Mouse (Mus musculus): ENCODE results near the gene Snx20. TPM values are rescaled to one million over a fixed set of nuclear protein-coding genes. Genes with fewer than 3 reads are reported as not detected.

The Snx20 gene
- 1.0 and 1.2 TPM in 2 replicates for polyA plus RNA-seq (2014; fragmentation: Nextera tagmentation; extraction: Ambion mirVana)

DNA sequence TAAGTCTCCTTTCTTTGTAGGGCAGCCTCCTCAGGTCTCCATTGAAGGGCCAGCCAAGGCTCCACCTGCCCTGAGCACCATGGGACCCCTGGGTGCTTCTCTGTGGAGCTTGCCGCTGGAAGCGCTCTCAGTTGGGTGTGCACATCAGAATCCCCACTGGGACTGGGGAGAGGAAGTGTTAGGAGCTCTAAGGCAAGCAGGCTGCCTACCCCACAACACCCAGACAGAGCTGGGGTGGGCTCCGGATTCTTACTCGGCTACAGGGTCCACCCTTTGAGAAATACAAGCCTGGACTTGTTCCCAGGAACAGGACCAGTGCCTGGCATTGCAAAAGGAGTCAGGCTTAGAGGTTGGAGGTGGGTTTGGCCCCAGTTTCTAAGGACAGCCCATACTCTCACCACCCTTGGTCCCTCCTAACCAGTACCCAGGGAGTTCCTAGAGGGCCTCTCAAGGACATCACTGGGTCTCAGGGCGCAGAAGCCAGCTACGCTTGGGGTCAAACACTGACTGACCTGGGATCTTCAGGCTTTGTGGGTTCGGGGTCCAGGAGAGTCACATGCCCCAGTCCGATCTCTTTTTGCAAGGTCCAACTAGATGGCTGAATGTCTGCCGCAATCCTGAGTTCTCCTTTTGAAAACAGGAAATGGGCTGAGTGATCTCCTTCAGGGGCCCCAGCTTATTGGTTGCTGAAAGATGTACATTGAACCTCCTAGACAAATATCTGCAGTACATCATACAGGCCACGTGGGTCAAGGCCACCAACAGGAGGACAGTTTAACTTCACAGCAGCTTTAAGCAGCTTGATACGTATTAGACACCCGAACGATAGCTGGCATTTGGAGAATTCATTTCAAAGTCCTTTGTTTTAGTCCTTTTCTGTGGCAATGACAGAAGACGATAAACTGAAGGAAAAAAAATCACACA, at the start of gene Snx20:
Snx20 (minus strand) TSS at position 655 of the 924 bp plus-strand sequence.
- no peak within 1 kb of the TSS for H3K4me2 ChIP-seq (ENCODE audit: low read depth, low read length)
- H3K36me3 ChIP-seq (ENCODE audit: control insufficient read depth, insufficient read depth, low read length): no peaks in the 10 kb centered on the region
- H3K27ac ChIP-seq (ENCODE audit: low read depth, low read length): no peak within 1 kb of the TSS
- no peaks in the 10 kb centered on the region for H3K27me3 ChIP-seq (ENCODE audit: control insufficient read depth, insufficient read depth, low read length)
- H3K4me3 ChIP-seq (ENCODE audit: low read depth, low read length): no peak within 1 kb of the TSS
- H3K9ac ChIP-seq (replicated peaks; ENCODE audit: low read depth, low read length): no peak within 1 kb of the TSS
- H3K9me3 ChIP-seq (ENCODE audit: control insufficient read depth, low read length): no peaks in the 10 kb centered on the region
- ATAC-seq (ENCODE audit: low read depth): no peak
- H3K4me1 ChIP-seq (ENCODE audit: control insufficient read depth, insufficient read depth, low read length): no peaks in the 10 kb centered on the region
- 81% methylated on average over 14 of the region's 14 CpGs for WGBS

DNA sequence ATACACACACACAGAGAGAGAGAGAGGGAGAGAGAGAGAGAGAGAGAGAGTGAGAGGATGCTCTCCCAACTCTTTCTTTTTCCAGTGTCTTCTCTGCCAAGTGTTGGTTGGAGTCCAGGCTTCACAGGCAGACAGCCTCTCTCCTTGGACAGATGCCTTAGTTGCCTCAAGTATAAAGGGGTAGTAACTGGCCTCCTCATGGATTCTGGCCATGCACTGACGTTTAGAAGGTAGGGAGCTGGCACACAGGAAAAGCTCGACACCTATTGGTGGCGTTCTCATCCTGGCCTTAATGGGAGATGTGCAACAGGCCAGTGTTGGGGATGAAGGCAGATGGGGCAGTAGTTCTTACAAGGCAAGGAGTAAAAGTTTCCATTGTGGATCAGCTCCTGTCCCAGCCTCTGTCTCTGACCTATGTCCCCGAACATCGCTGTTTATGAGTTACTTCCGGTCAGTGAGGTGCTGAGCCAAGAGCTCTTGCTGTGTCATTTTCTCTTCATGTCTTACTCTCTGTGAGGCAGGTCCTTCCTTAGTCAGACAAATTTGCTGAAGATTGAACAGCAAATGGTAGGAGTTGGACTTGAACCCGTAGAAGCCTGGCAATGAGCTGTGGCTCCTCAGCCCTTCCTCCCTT, 47.8 kb upstream of the Snx20 start:
- Histone ChIP-seq H3K36me3 (ENCODE audit: control insufficient read depth, insufficient read depth, low read length) (no peaks in the 10 kb centered on the region), H3K4me2 (ENCODE audit: low read depth, low read length) (no peak overlapping the region)
- 89% methylated on average over 7 of the region's 7 CpGs for WGBS

DNA sequence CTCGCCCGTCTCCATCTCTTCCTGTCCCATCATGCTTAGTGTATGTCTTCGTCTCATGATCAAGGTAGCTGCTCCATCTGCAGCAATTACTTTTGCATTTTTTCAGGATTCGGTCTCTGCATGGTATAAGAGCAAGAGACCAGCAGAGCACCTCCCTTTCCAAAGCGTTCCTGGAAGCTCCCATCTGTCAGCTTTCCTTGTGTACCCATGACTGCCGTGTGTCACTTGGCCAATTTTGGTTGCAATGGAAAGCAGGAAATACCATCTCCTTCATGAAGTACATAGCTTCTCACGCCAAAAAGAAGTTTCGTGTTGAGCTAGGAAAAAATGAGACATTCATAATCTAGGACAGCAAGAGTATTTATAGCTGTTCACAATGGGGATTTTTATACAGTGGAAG, 45.1 kb upstream of the Snx20 start:
- Histone ChIP-seq H3K9ac (replicated peaks; ENCODE audit: low read depth, low read length) (no peak overlapping the region), H3K36me3 (ENCODE audit: control insufficient read depth, insufficient read depth, low read length) (no peaks in the 10 kb centered on the region), H3K4me3 (ENCODE audit: low read depth, low read length) (no peak overlapping the region), H3K4me1 (ENCODE audit: control insufficient read depth, insufficient read depth, low read length) (no peaks in the 10 kb centered on the region), H3K27me3 (ENCODE audit: control insufficient read depth, insufficient read depth, low read length) (no peaks in the 10 kb centered on the region), H3K27ac (ENCODE audit: low read depth, low read length) (no peak overlapping the region), H3K4me2 (ENCODE audit: low read depth, low read length) (no peak overlapping the region), H3K9me3 (ENCODE audit: control insufficient read depth, low read length) (no peaks in the 10 kb centered on the region)
- ATAC-seq (ENCODE audit: low read depth): no peak
- 93% methylated on average over 8 of the region's 8 CpGs for WGBS

More for the DNA sequence above, 47.8 kb upstream of the Snx20 start:
- Histone ChIP-seq H3K27ac (ENCODE audit: low read depth, low read length) (no peak overlapping the region), H3K9ac (replicated peaks; ENCODE audit: low read depth, low read length) (no peak overlapping the region), H3K4me1 (ENCODE audit: control insufficient read depth, insufficient read depth, low read length) (no peaks in the 10 kb centered on the region), H3K9me3 (ENCODE audit: control insufficient read depth, low read length) (no peaks in the 10 kb centered on the region), H3K4me3 (ENCODE audit: low read depth, low read length) (no peak overlapping the region), H3K27me3 (ENCODE audit: control insufficient read depth, insufficient read depth, low read length) (no peaks in the 10 kb centered on the region)
- ATAC-seq (ENCODE audit: low read depth): no peak

DNA sequence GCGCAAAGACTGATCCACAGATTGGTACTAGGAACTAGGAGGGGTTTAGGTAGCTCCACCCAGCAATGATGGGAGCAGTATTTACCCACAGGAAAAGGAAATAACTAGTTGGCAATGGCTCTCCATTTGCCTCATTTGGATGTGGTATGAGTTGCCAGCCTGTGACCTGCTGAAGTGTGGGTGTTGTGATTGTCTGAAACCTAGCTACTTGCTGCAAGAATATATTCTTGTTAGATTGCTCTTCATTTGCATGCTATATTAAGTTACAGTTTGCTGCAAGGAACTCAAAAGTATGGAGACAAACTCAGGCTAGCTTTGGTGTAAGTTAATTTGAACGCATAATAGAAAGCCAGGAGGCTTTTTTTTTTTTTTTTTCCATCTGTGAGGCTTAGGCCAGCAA, 44.6 kb upstream of the Snx20 start:
- no peak for ATAC-seq (ENCODE audit: low read depth)
- Histone ChIP-seq H3K4me1 (ENCODE audit: control insufficient read depth, insufficient read depth, low read length) (no peaks in the 10 kb centered on the region), H3K9me3 (ENCODE audit: control insufficient read depth, low read length) (no peaks in the 10 kb centered on the region), H3K4me2 (ENCODE audit: low read depth, low read length) (no peak overlapping the region), H3K4me3 (ENCODE audit: low read depth, low read length) (no peak overlapping the region), H3K27me3 (ENCODE audit: control insufficient read depth, insufficient read depth, low read length) (no peaks in the 10 kb centered on the region), H3K27ac (ENCODE audit: low read depth, low read length) (no peak overlapping the region), H3K36me3 (ENCODE audit: control insufficient read depth, insufficient read depth, low read length) (no peaks in the 10 kb centered on the region), H3K9ac (replicated peaks; ENCODE audit: low read depth, low read length) (no peak overlapping the region)
- WGBS: 94% methylated on average over 2 of the region's 2 CpGs

DNA sequence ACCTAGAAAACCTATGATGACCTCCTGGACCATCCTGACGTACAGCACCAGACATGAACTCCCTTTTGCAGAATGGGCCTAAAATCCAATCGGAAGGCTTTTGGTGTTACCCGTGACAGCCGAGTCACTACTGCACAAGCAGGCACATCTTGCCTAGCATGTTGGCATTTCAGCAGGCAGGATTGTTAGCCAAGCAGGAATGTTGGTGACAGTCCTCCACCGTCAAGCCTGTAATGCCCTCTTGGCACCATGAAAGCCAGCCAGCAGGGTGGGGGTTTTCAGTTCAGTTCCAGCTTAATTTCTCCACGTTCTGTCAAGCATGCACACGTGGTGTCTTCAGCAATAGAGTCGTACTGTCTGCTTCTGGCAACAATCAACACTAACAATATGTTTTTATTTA, 41.1 kb upstream of the Snx20 start:
- no peak overlapping the region for H3K9ac ChIP-seq (replicated peaks; ENCODE audit: low read depth, low read length)
- H3K4me2 ChIP-seq (ENCODE audit: low read depth, low read length): no peak overlapping the region
- H3K27me3 ChIP-seq (ENCODE audit: control insufficient read depth, insufficient read depth, low read length): no peaks in the 10 kb centered on the region
- ATAC-seq (ENCODE audit: low read depth): no peak
- H3K36me3 ChIP-seq (ENCODE audit: control insufficient read depth, insufficient read depth, low read length): no peaks in the 10 kb centered on the region
- no peak overlapping the region for H3K27ac ChIP-seq (ENCODE audit: low read depth, low read length)
- no peak overlapping the region for H3K4me3 ChIP-seq (ENCODE audit: low read depth, low read length)
- no peaks in the 10 kb centered on the region for H3K9me3 ChIP-seq (ENCODE audit: control insufficient read depth, low read length)
- H3K4me1 ChIP-seq (ENCODE audit: control insufficient read depth, insufficient read depth, low read length): no peaks in the 10 kb centered on the region
- 78% methylated on average over 8 of the region's 8 CpGs for WGBS

DNA sequence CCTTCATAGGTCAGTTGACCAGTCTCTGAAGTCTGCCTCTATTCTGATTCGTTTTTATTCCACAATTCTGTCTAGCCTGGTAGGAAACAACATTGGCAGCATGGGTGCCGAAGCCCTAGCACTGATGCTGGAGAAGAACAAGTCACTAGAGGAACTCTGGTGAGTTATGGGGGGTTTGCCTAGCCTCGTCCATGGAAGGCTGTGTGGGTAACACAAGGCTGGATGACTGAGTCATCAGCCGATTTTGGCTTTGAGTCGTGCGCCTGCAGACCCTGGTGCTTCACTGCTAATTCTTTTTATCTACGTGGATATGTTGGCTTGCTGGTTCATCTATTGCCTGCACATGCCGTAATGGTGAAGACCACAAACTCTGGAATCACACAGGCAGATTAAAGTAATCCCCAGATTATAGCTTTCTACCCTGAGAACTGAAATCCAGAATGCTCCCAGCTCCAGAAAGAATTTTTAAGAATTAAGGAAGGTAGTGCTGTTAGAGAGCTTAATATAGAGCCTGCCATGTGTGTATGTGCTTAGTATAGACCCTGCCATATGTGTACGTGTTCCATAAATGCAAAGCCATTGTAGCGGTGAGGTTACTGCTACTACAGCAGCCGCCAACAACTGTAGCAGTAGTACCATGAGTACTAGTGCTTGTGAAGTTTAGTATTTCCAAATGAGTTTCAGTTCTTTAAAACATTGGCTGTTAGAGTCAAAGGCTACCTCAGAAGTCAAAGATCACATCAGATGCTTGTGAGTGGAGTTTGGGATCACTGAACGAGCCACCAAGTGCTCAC, 39.6 kb upstream of the Snx20 start:
- no peak overlapping the region for H3K4me3 ChIP-seq (ENCODE audit: low read depth, low read length)
- no peaks in the 10 kb centered on the region for H3K4me1 ChIP-seq (ENCODE audit: control insufficient read depth, insufficient read depth, low read length)
- no peak overlapping the region for H3K4me2 ChIP-seq (ENCODE audit: low read depth, low read length)
- no peaks in the 10 kb centered on the region for H3K27me3 ChIP-seq (ENCODE audit: control insufficient read depth, insufficient read depth, low read length)
- ATAC-seq (ENCODE audit: low read depth): no peak
- no peak overlapping the region for H3K9ac ChIP-seq (replicated peaks; ENCODE audit: low read depth, low read length)
- H3K27ac ChIP-seq (ENCODE audit: low read depth, low read length): no peak overlapping the region
- no peaks in the 10 kb centered on the region for H3K9me3 ChIP-seq (ENCODE audit: control insufficient read depth, low read length)
- H3K36me3 ChIP-seq (ENCODE audit: control insufficient read depth, insufficient read depth, low read length): no peaks in the 10 kb centered on the region
- WGBS: 93% methylated on average over 12 of the region's 12 CpGs

DNA sequence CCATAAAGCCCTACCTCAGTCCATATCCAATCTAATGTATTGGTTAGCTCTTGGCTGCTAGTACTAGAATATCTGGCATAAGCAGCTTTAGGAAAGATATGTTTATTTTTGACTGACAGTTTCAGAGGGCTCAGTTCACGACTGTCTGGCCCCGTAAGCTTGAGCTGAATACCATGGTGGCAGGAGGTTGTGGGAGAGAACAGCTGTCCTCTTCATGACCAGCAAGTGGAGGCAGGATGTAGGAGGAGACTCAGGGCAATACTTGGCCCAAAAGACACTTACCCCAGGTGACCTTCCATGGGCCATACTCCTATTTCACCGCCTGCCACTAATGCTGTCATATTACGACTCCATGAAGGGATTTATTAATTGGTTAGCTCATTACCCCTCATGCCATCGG, 37.9 kb upstream of the Snx20 start:
- no peaks in the 10 kb centered on the region for H3K27me3 ChIP-seq (ENCODE audit: control insufficient read depth, insufficient read depth, low read length)
- no peak overlapping the region for H3K4me3 ChIP-seq (ENCODE audit: low read depth, low read length)
- no peak overlapping the region for H3K27ac ChIP-seq (ENCODE audit: low read depth, low read length)
- no peak overlapping the region for H3K9ac ChIP-seq (replicated peaks; ENCODE audit: low read depth, low read length)
- no peak overlapping the region for H3K4me2 ChIP-seq (ENCODE audit: low read depth, low read length)
- no peaks in the 10 kb centered on the region for H3K4me1 ChIP-seq (ENCODE audit: control insufficient read depth, insufficient read depth, low read length)
- WGBS: 85% methylated on average over 5 of the region's 5 CpGs
- no peaks in the 10 kb centered on the region for H3K36me3 ChIP-seq (ENCODE audit: control insufficient read depth, insufficient read depth, low read length)
- no peaks in the 10 kb centered on the region for H3K9me3 ChIP-seq (ENCODE audit: control insufficient read depth, low read length)
- no peak for ATAC-seq (ENCODE audit: low read depth)

DNA sequence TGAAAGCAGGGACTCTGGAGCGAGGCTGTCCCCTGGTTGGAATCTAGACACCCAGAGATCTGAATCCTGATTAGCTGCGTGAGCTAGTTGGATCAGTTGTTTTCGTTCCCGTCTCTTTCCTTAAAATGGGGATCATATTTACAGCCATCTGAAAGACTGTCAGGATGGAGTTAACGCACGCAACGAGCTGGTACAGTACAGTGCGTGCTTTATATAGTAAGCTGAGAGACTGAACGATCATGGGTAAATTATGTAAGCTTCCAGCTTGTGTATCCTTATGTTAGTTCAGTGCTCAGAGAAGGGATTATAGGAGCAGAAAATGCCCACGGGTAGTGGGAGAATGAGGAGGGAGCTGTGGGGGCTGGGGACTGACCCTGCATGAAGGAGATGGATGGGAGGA, 35.6 kb upstream of the Snx20 start:
- H3K9ac ChIP-seq (replicated peaks; ENCODE audit: low read depth, low read length): no peak overlapping the region
- ATAC-seq (ENCODE audit: low read depth): no peak
- no peaks in the 10 kb centered on the region for H3K27me3 ChIP-seq (ENCODE audit: control insufficient read depth, insufficient read depth, low read length)
- H3K4me2 ChIP-seq (ENCODE audit: low read depth, low read length): no peak overlapping the region
- no peaks in the 10 kb centered on the region for H3K9me3 ChIP-seq (ENCODE audit: control insufficient read depth, low read length)
- H3K36me3 ChIP-seq (ENCODE audit: control insufficient read depth, insufficient read depth, low read length): no peaks in the 10 kb centered on the region
- H3K4me1 ChIP-seq (ENCODE audit: control insufficient read depth, insufficient read depth, low read length): no peaks in the 10 kb centered on the region
- no peak overlapping the region for H3K27ac ChIP-seq (ENCODE audit: low read depth, low read length)
- no peak overlapping the region for H3K4me3 ChIP-seq (ENCODE audit: low read depth, low read length)
- 88% methylated on average over 10 of the region's 10 CpGs for WGBS
